Mouse (Mus musculus): ENCODE results near the gene Tsfm. TPM values are rescaled to one million over a fixed set of nuclear protein-coding genes. Genes with fewer than 3 reads are reported as not detected.
A peak's percentile ranks its signal among the peaks of the same experiment; 100 is the strongest.

The Tsfm gene
- polyA plus RNA-seq (2014; fragmentation: Nextera tagmentation; extraction: Ambion mirVana): 75.6 and 78.7 TPM in 2 replicates

GRCm38 (mm10) chr10:127030336-127031296 lies at the start of gene Tsfm:
Gene Tsfm, minus strand, starts transcription at chr10:127030840.
- ATAC-seq (ENCODE audit: low FRiP score): peak; percentile 90
- 6% methylated on average over 56 of the region's 56 CpGs for WGBS
- DNase-seq (ENCODE audit: low spot score): peak; percentile 95
- Histone ChIP-seq H3K9ac (ENCODE audit: low read depth, low read length) (peak within 1 kb of the TSS; percentile 93), H3K4me2 (replicated peaks; ENCODE audit: low read depth, low read length) (peak within 1 kb of the TSS; percentile 89), H3K27me3 (ENCODE audit: control insufficient read depth, insufficient read depth, low read length) (no peaks in the 10 kb centered on the region), H3K4me3 (ENCODE audit: low read depth, low read length) (peak within 1 kb of the TSS; percentile 87), H3K27ac (ENCODE audit: low read depth, low read length) (peak within 1 kb of the TSS; percentile 72), H3K36me3 (ENCODE audit: control insufficient read depth, insufficient read depth, low read length) (no peaks in the 10 kb centered on the region), H3K9me3 (ENCODE audit: control insufficient read depth, low read length) (no peaks in the 10 kb centered on the region), H3K4me1 (replicated peaks; ENCODE audit: control insufficient read depth, insufficient read depth, low read length) (no peaks in the 10 kb centered on the region; the same call in 1 of the 2 replicates)

- peak; percentile 12 for ATAC-seq (ENCODE audit: low FRiP score)
- Histone ChIP-seq H3K4me1 (replicated peaks; ENCODE audit: control insufficient read depth, insufficient read depth, low read length) (peaks cover 21% of the 10 kb centered on the region), H3K9ac (ENCODE audit: low read depth, low read length) (peak overlapping the region; percentile 71), H3K27ac (ENCODE audit: low read depth, low read length) (peak overlapping the region; percentile 65; the same call in 1 of the 2 replicates), H3K27me3 (ENCODE audit: control insufficient read depth, insufficient read depth, low read length) (peaks cover 46% of the 10 kb centered on the region), H3K4me2 (replicated peaks; ENCODE audit: low read depth, low read length) (peak overlapping the region; percentile 100), H3K4me3 (ENCODE audit: low read depth, low read length) (peak overlapping the region; percentile 70), H3K36me3 (ENCODE audit: control insufficient read depth, insufficient read depth, low read length) (no peaks in the 10 kb centered on the region), H3K9me3 (ENCODE audit: control insufficient read depth, low read length) (no peaks in the 10 kb centered on the region)
- WGBS: 2% methylated on average over 50 of the region's 70 CpGs
- DNase-seq (ENCODE audit: low spot score): peak; percentile 56
Observed at GRCm38 (mm10) chr10:127079665-127080391, 49.2 kb upstream of the Tsfm start.

- H3K4me1 ChIP-seq (replicated peaks; ENCODE audit: control insufficient read depth, insufficient read depth, low read length): peaks cover 21% of the 10 kb centered on the region
- ATAC-seq (ENCODE audit: low FRiP score): peak; percentile 72
- peak overlapping the region; percentile 70 for H3K4me3 ChIP-seq (ENCODE audit: low read depth, low read length)
- H3K27ac ChIP-seq (ENCODE audit: low read depth, low read length): peak overlapping the region; percentile 65; the same call in 1 of the 2 replicates
- DNase-seq (ENCODE audit: low spot score): peak; percentile 82
- peaks cover 46% of the 10 kb centered on the region for H3K27me3 ChIP-seq (ENCODE audit: control insufficient read depth, insufficient read depth, low read length)
- no peaks in the 10 kb centered on the region for H3K9me3 ChIP-seq (ENCODE audit: control insufficient read depth, low read length)
- peak overlapping the region; percentile 100 for H3K4me2 ChIP-seq (replicated peaks; ENCODE audit: low read depth, low read length)
- H3K36me3 ChIP-seq (ENCODE audit: control insufficient read depth, insufficient read depth, low read length): no peaks in the 10 kb centered on the region
- WGBS: 2% methylated on average over 36 of the region's 49 CpGs
- H3K9ac ChIP-seq (ENCODE audit: low read depth, low read length): peak overlapping the region; percentile 71
Observed at GRCm38 (mm10) chr10:127078677-127079575, 48.3 kb upstream of the Tsfm start.

GRCm38 (mm10) chr10:127078001-127078676 lies 47.5 kb upstream of the Tsfm start:
- peaks cover 42% of the 10 kb centered on the region for H3K27me3 ChIP-seq (ENCODE audit: control insufficient read depth, insufficient read depth, low read length)
- peak overlapping the region; percentile 70 for H3K4me3 ChIP-seq (ENCODE audit: low read depth, low read length)
- no peaks in the 10 kb centered on the region for H3K36me3 ChIP-seq (ENCODE audit: control insufficient read depth, insufficient read depth, low read length)
- peaks cover 21% of the 10 kb centered on the region for H3K4me1 ChIP-seq (replicated peaks; ENCODE audit: control insufficient read depth, insufficient read depth, low read length)
- no peak overlapping the region for H3K9ac ChIP-seq (ENCODE audit: low read depth, low read length)
- no peaks in the 10 kb centered on the region for H3K9me3 ChIP-seq (ENCODE audit: control insufficient read depth, low read length)
- no peak for DNase-seq (ENCODE audit: low spot score)
- whole genome bisulfite sequencing: 8% methylated on average over 11 of the region's 12 CpGs
- no peak overlapping the region for H3K27ac ChIP-seq (ENCODE audit: low read depth, low read length)
- H3K4me2 ChIP-seq (replicated peaks; ENCODE audit: low read depth, low read length): peak overlapping the region; percentile 100
- peak; percentile 48 for ATAC-seq (ENCODE audit: low FRiP score)

- DNase-seq (ENCODE audit: low spot score) (no peak), ATAC-seq (ENCODE audit: low FRiP score) (no peak)
- Histone ChIP-seq H3K9ac (ENCODE audit: low read depth, low read length) (no peak overlapping the region), H3K4me3 (ENCODE audit: low read depth, low read length) (no peak overlapping the region; the same call in 1 of the 2 replicates), H3K4me1 (replicated peaks; ENCODE audit: control insufficient read depth, insufficient read depth, low read length) (peaks cover 21% of the 10 kb centered on the region), H3K4me2 (replicated peaks; ENCODE audit: low read depth, low read length) (no peak overlapping the region; the same call in 1 of the 2 replicates), H3K27ac (ENCODE audit: low read depth, low read length) (no peak overlapping the region), H3K9me3 (ENCODE audit: control insufficient read depth, low read length) (no peaks in the 10 kb centered on the region), H3K27me3 (ENCODE audit: control insufficient read depth, insufficient read depth, low read length) (peaks cover 42% of the 10 kb centered on the region), H3K36me3 (ENCODE audit: control insufficient read depth, insufficient read depth, low read length) (no peaks in the 10 kb centered on the region)
- 4% methylated on average over 10 of the region's 10 CpGs for WGBS
Observed at GRCm38 (mm10) chr10:127077515-127077914, 46.9 kb upstream of the Tsfm start.

- H3K27me3 ChIP-seq (ENCODE audit: control insufficient read depth, insufficient read depth, low read length): peaks cover 30% of the 10 kb centered on the region
- H3K27ac ChIP-seq (ENCODE audit: low read depth, low read length): no peak overlapping the region
- DNase-seq (ENCODE audit: low spot score): no peak
- H3K9me3 ChIP-seq (ENCODE audit: control insufficient read depth, low read length): no peaks in the 10 kb centered on the region
- H3K9ac ChIP-seq (ENCODE audit: low read depth, low read length): no peak overlapping the region
- 61% methylated on average over 4 of the region's 4 CpGs for WGBS
- no peak overlapping the region for H3K4me3 ChIP-seq (ENCODE audit: low read depth, low read length)
- H3K36me3 ChIP-seq (ENCODE audit: control insufficient read depth, insufficient read depth, low read length): no peaks in the 10 kb centered on the region
- no peak for ATAC-seq (ENCODE audit: low FRiP score)
- H3K4me2 ChIP-seq (replicated peaks; ENCODE audit: low read depth, low read length): no peak overlapping the region
- peaks cover 17% of the 10 kb centered on the region for H3K4me1 ChIP-seq (replicated peaks; ENCODE audit: control insufficient read depth, insufficient read depth, low read length)
Observed at GRCm38 (mm10) chr10:127076082-127076481, 45.4 kb upstream of the Tsfm start.

- H3K4me2 ChIP-seq (replicated peaks; ENCODE audit: low read depth, low read length): no peak overlapping the region
- no peak overlapping the region for H3K9ac ChIP-seq (ENCODE audit: low read depth, low read length)
- 80% methylated on average over 8 of the region's 8 CpGs for WGBS
- H3K36me3 ChIP-seq (ENCODE audit: control insufficient read depth, insufficient read depth, low read length): no peaks in the 10 kb centered on the region
- no peaks in the 10 kb centered on the region for H3K9me3 ChIP-seq (ENCODE audit: control insufficient read depth, low read length)
- ATAC-seq (ENCODE audit: low FRiP score) (no peak), DNase-seq (ENCODE audit: low spot score) (no peak)
- H3K4me1 ChIP-seq (replicated peaks; ENCODE audit: control insufficient read depth, insufficient read depth, low read length): peaks cover 15% of the 10 kb centered on the region
- H3K27ac ChIP-seq (ENCODE audit: low read depth, low read length): no peak overlapping the region
- H3K4me3 ChIP-seq (ENCODE audit: low read depth, low read length): no peak overlapping the region
- H3K27me3 ChIP-seq (ENCODE audit: control insufficient read depth, insufficient read depth, low read length): peaks cover 26% of the 10 kb centered on the region
Observed at GRCm38 (mm10) chr10:127075651-127076050, 45.0 kb upstream of the Tsfm start.

Measured in hindbrain, embryonic 11.5 days (tissue).